Mouse (Mus musculus) inflammation-experienced regulatory T-cells (primary cell): ENCODE data around the gene Ccr7. TPM values are rescaled to one million over a fixed set of nuclear protein-coding genes. Genes with fewer than 3 reads are reported as not detected.

Experiments used
- polyA plus RNA-seq, 2 experiments: library from polyadenylated mRNA; unstranded; fragments of 100-300 nt; shearing (Covaris generic); gene quantifications; one replicate each; pipeline ENCODE4 v1.2.1; 2017

Ccr7 gene
- polyA plus RNA-seq = 100 to 1,000 TPM; 285 to 562 TPM

GRCm38 (mm10) chr11:99154987-99155641 lies at the start of gene Ccr7:
Ccr7 (minus strand) TSS chr11:99155077.

Other genes with a start within 250 kb of the Ccr7 start
- gene Cdc6, start 247.3 kb downstream of the Ccr7 start, polyA plus RNA-seq = 1 to 10 TPM; 1.2 to 3.4 TPM
- gene Rara, start 227.3 kb downstream of the Ccr7 start, polyA plus RNA-seq = 10 to 100 TPM; 52.7 to 57.6 TPM
- gene Gjd3, start 172.1 kb downstream of the Ccr7 start, polyA plus RNA-seq = 1 to 10 TPM; 1.0 to 1.3 TPM
- gene Top2a, start 130.9 kb downstream of the Ccr7 start, polyA plus RNA-seq = 10 to 100 TPM; 11.3 to 13.5 TPM
- 100 to 1,000 TPM; 189 to 460 TPM for gene Igfbp4, start 113.8 kb downstream of the Ccr7 start, polyA plus RNA-seq
- gene Tns4, start 65.8 kb downstream of the Ccr7 start, polyA plus RNA-seq = under 1 TPM; 0.50 to 0.64 TPM
- 100 to 1,000 TPM; 155 to 167 TPM for gene Smarce1, start 75.9 kb upstream of the Ccr7 start, polyA plus RNA-seq
- 1 to 10 TPM; 1.5 to 1.9 TPM for gene Krt222, start 89.0 kb upstream of the Ccr7 start, polyA plus RNA-seq
- under 1 TPM; 0.14 to 0.15 TPM for gene Krt24, start 130.2 kb upstream of the Ccr7 start, polyA plus RNA-seq
- under 1 TPM; 0.11 to 0.92 TPM for gene Krt25, start 167.9 kb upstream of the Ccr7 start, polyA plus RNA-seq
- gene Krt26, start 182.9 kb upstream of the Ccr7 start, polyA plus RNA-seq = under 1 TPM in 1 of 2 experiments, not detected in 1; 0.77 TPM
- under 1 TPM in 1 of 2 experiments, not detected in 1; 0.48 TPM for gene Krt27, start 196.0 kb upstream of the Ccr7 start, polyA plus RNA-seq
- under 1 TPM in 1 of 2 experiments, not detected in 1; 0.18 TPM for gene Krt28, start 219.8 kb upstream of the Ccr7 start, polyA plus RNA-seq
- 10 to 100 TPM; 13.0 to 18.0 TPM for gene Krt10, start 234.3 kb upstream of the Ccr7 start, polyA plus RNA-seq